Mouse (Mus musculus) kidney, postnatal 0 days (tissue): ENCODE measurements around the gene 1700034J05Rik. TPM values are rescaled to one million over a fixed set of nuclear protein-coding genes. Genes with fewer than 3 reads are reported as not detected.

Experiments
- ATAC-seq: fragments of 200-750 bp; cut with Nextera tagmentation; replicated peaks from 2 replicates; pipeline ENCODE4 v1.8.0; 2017; ENCODE audit warnings: low read depth, moderate number of reproducible peaks, moderate TSS enrichment, moderate library complexity; ENCODE audit not compliant: low FRiP score
- DNase-seq: peaks from one replicate; pipeline ENCODE4 v3.0.0-alpha.2; 2016; ENCODE audit warnings: low spot score
- H3K27ac ChIP-seq: fragments of 300-500 bp; sonication (generic); 2 replicates; pipeline ENCODE4 v1.5.1; 2014; ENCODE audit warnings: mild to moderate bottlenecking
- H3K27me3 ChIP-seq: fragments of 300-500 bp; sonication (generic); 2 replicates; pipeline ENCODE4 v1.6.1; 2014; ENCODE audit warnings: low read length, mixed read lengths; ENCODE audit not compliant: insufficient read depth
- H3K36me3 ChIP-seq: fragments of 300-500 bp; sonication (generic); 2 replicates; pipeline ENCODE4 v1.6.1; 2014; ENCODE audit warnings: low read length, mixed read lengths; ENCODE audit not compliant: insufficient read depth
- H3K4me1 ChIP-seq: fragments of 300-500 bp; sonication (generic); replicated peaks from 2 replicates; pipeline ENCODE4 v1.6.1; 2014; ENCODE audit warnings: antibody characterized with exemption, low read length, mixed read lengths; ENCODE audit not compliant: insufficient read depth
- H3K4me2 ChIP-seq: fragments of 300-500 bp; sonication (generic); 2 replicates; pipeline ENCODE4 v1.6.1; 2014; ENCODE audit warnings: mild to moderate bottlenecking, low read length, moderate library complexity, mixed read lengths
- H3K4me3 ChIP-seq: fragments of 300-500 bp; sonication (generic); replicated peaks from 2 replicates; pipeline ENCODE4 v1.5.1; 2014; ENCODE audit warnings: low read depth, low read length
- H3K9ac ChIP-seq: fragments of 300-500 bp; sonication (generic); 2 replicates; pipeline ENCODE4 v1.6.1; 2014; ENCODE audit warnings: low read depth, low read length
- H3K9me3 ChIP-seq: fragments of 300-500 bp; sonication (generic); replicated peaks from 2 replicates; pipeline ENCODE4 v1.6.1; 2016; ENCODE audit warnings: low read length, inconsistent platforms, mixed read lengths
- CTCF ChIP-seq: IDR thresholded peaks from 2 replicates; pipeline ENCODE4 v1.5.1; 2016; ENCODE audit warnings: antibody characterized with exemption, low read depth, mild to moderate bottlenecking, moderate library complexity
- WGBS: fragments of 180-500 bp; shearing (Covaris S2); extraction: QIAGEN DNeasy Blood & Tissue Kit; methylation state at CpG from one replicate; pipeline ENCODE4 v1.1.7; 2014; 5-methylcytosine and 5-hydroxymethylcytosine counted together
- polyA plus RNA-seq: library from polyadenylated mRNA; unstranded; fragments of >200 nt; fragmentation: Nextera tagmentation; extraction: Ambion mirVana; gene quantifications from 2 replicates; pipeline ENCODE4 v1.2.1, GENCODE M21; 2015

The 1700034J05Rik gene
- polyA plus RNA-seq, 1 experiment from 2014 or later = 0.09 TPM

GRCm38 (mm10) chr6:146909725-146910489 is 44.3 kb downstream of the 1700034J05Rik start:
- 0 out of 2 replicates have a peak, but pooled peaks cover 3% of the 10 kb centered on the region for H3K36me3 ChIP-seq
- DNase-seq (no peak), ATAC-seq (no peak)
- H3K9ac ChIP-seq = no peak overlapping the region
- H3K4me2 ChIP-seq = no peak overlapping the region
- WGBS = 79% methylated on average over 5 of the region's 5 CpGs
- no peak overlapping the region for H3K27ac ChIP-seq
- H3K9me3 ChIP-seq = no peaks in the 10 kb centered on the region
- H3K27me3 ChIP-seq = no peaks in the 10 kb centered on the region
- H3K4me3 ChIP-seq = no peak overlapping the region
- H3K4me1 ChIP-seq = peaks cover 47% of the 10 kb centered on the region
- no peak for TF ChIP-seq CTCF

GRCm38 (mm10) chr6:146908801-146909200 is 45.4 kb downstream of the 1700034J05Rik start:
- H3K9ac ChIP-seq = no peak overlapping the region
- TF ChIP-seq CTCF = no peak
- 0 out of 2 replicates have a peak, but pooled peaks cover 3% of the 10 kb centered on the region for H3K36me3 ChIP-seq
- no peak overlapping the region for H3K4me2 ChIP-seq
- WGBS = 78% methylated on average over 2 of the region's 2 CpGs
- no peak overlapping the region for H3K27ac ChIP-seq
- ATAC-seq = no peak
- peaks cover 42% of the 10 kb centered on the region for H3K4me1 ChIP-seq
- no peak for DNase-seq
- H3K9me3 ChIP-seq = no peaks in the 10 kb centered on the region
- no peak overlapping the region for H3K4me3 ChIP-seq
- H3K27me3 ChIP-seq = no peaks in the 10 kb centered on the region

DNA sequence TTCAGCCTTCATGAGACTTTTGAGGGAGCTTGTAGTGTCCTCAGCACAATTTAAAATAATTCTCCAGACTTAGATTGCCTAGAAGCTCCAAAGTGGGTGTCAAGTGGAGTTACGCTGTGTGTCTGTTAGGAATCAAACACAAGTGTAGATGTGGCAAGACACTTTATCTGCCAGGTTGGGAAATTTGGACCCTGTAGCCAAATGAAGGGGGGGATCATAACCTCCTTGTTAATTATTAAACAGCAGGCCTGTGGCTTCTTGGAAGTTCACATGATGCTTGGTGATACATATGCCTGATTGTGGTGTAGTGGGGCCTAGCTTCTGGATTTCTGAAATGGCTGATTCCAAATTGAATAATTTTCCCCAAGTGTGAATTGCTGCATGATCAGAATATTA is 46.4 kb downstream of the 1700034J05Rik start:
- Histone ChIP-seq H3K27me3 (no peaks in the 10 kb centered on the region), H3K4me2 (no peak overlapping the region), H3K9ac (no peak overlapping the region), H3K27ac (no peak overlapping the region), H3K36me3 (0 out of 2 replicates have a peak, but pooled peaks cover 3% of the 10 kb centered on the region), H3K4me3 (no peak overlapping the region), H3K4me1 (peaks cover 34% of the 10 kb centered on the region), H3K9me3 (no peaks in the 10 kb centered on the region)
- ATAC-seq = no peak
- TF ChIP-seq CTCF = no peak
- no peak for DNase-seq
- 90% methylated on average over 1 of the region's 1 CpGs for WGBS

DNA sequence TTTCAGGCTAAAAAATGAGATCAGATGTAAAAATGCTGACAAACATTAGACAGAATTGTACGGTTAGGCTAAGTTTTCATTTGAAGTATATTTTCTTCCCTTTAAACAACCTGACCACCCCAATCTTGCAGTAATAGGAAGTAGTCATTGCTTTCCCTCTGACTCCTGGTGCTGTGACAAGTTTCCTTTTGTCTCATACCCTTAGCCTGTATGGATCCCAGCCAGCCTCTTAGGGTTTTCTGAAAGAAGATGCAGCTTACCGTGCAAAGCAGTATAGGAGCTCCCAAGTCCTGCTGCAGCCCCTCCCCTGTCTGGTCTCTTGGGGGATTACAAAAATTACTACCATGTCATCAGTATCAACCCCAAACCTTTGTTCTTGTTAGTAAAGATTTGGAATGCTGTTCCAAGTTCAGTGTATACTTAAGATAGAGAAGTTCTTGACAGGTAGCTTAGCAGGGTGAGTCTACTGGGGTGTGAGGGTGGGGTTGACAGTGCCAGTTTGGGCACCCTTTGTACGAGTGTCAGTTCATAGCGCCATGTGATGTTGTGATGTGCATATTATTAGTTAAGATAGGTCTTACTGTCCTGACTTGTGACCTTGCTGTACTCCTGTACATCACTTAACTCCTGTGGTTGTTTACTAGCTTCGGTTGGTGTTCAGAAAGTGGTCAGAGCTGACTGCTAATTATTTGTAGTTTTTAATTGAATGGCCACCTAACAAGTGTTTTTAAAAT is 47.0 kb downstream of the 1700034J05Rik start:
- H3K4me3 ChIP-seq = no peak overlapping the region
- no peak for DNase-seq
- H3K36me3 ChIP-seq = 0 out of 2 replicates have a peak, but pooled peaks cover 3% of the 10 kb centered on the region
- 66% methylated on average over 5 of the region's 5 CpGs for WGBS
- H3K9ac ChIP-seq = no peak overlapping the region
- H3K27me3 ChIP-seq = no peaks in the 10 kb centered on the region
- H3K9me3 ChIP-seq = no peaks in the 10 kb centered on the region
- TF ChIP-seq CTCF = no peak
- H3K27ac ChIP-seq = 0 out of 2 replicates have a peak overlapping the region, but pooled peaks have one; percentile 10
- peaks cover 30% of the 10 kb centered on the region for H3K4me1 ChIP-seq
- no peak overlapping the region for H3K4me2 ChIP-seq
- ATAC-seq = no peak

GRCm38 (mm10) chr6:146906000-146906786 is 48.0 kb downstream of the 1700034J05Rik start:
- Histone ChIP-seq H3K9ac (no peak overlapping the region), H3K27me3 (no peaks in the 10 kb centered on the region), H3K4me3 (no peak overlapping the region), H3K4me2 (no peak overlapping the region), H3K36me3 (0 out of 2 replicates have a peak, but pooled peaks cover 3% of the 10 kb centered on the region), H3K9me3 (no peaks in the 10 kb centered on the region), H3K27ac (no peak overlapping the region), H3K4me1 (peaks cover 20% of the 10 kb centered on the region)
- 50% methylated on average over 3 of the region's 3 CpGs for WGBS
- TF ChIP-seq CTCF = no peak
- DNase-seq (no peak), ATAC-seq (no peak)

DNA sequence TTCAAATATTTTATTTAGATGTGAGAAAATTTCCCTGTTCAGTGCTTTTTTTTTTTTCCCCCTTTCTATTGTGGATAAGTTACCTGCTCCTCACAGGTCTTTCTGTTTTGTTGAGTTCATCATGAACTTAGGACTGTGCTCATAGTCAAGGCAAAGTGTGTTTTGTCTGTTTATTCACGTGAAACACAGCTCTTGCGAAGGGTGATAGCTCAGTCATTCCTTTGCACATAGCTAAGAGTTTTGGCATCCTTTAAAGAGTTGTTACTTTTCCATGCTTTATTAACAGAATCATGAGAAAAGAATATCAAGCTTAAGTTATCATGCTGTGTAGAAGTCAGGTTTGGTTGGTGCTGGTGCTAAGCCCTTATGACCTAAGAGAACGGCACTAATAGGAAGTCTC is 49.5 kb downstream of the 1700034J05Rik start:
- DNase-seq (no peak), ATAC-seq (no peak)
- Histone ChIP-seq H3K9ac (no peak overlapping the region), H3K9me3 (no peaks in the 10 kb centered on the region), H3K36me3 (no peaks in the 10 kb centered on the region), H3K27ac (no peak overlapping the region), H3K4me1 (peaks cover 20% of the 10 kb centered on the region), H3K27me3 (no peaks in the 10 kb centered on the region), H3K4me2 (no peak overlapping the region), H3K4me3 (no peak overlapping the region)
- WGBS = 75% methylated on average over 3 of the region's 3 CpGs
- TF ChIP-seq CTCF = no peak
